Mouse (Mus musculus) heart, postnatal 0 days (tissue): ENCODE measurements around the gene Rad17.

Experiments used
- CTCF ChIP-seq: IDR thresholded peaks from 2 replicates; pipeline ENCODE4 v1.5.1; 2016; ENCODE audit warnings: antibody characterized with exemption, control low read depth, low read depth
- EP300 ChIP-seq: IDR thresholded peaks from 2 replicates; pipeline ENCODE4 v1.6.1; 2016; ENCODE audit warnings: antibody characterized with exemption, low read depth

GRCm38 (mm10) chr13:100642471-100643209 lies 8.2 kb downstream of the Rad17 start:
- TF ChIP-seq CTCF: no peak
- TF ChIP-seq EP300: no peak
